Mouse (Mus musculus): ENCODE measurements at regions not wholly inside any gene's neighbourhood (a gene's known extent, or its start where the extent isn't known, plus 50 kb on each side); places are given as distances from the start of the nearest gene placed in this dataset.
"Not testable (repeated sequence)": the region's sequence is repeated elsewhere in the genome, so short reads cannot be mapped to it uniquely, and the experiment has no call there.

GRCm38 (mm10) chr6:13763636-13764035, 76.1 kb downstream of the Gpr85 start:
- DNase-seq, result not testable (repeated sequence)

- DNase-seq, result no peak
Measured at GRCm38 (mm10) chr6:13759431-13759830, 80.3 kb downstream of the Gpr85 start.

GRCm38 (mm10) chr6:13758946-13759345, 80.8 kb downstream of the Gpr85 start:
- DNase-seq, result no peak

- DNase-seq, result no peak
Measured at GRCm38 (mm10) chr6:13748931-13749638, 71.3 kb upstream of the Bmt2 start.

- peak; percentile 5 for DNase-seq
Measured at GRCm38 (mm10) chr6:13747969-13748368, 70.2 kb upstream of the Bmt2 start.

- DNase-seq, result no peak
Measured at GRCm38 (mm10) chr6:13746577-13747482, 69.1 kb upstream of the Bmt2 start.

Measured in right cerebral cortex, postnatal 4 days (tissue).